Mouse (Mus musculus): ENCODE results near the gene Prl8a8. TPM values are rescaled to one million over a fixed set of nuclear protein-coding genes. Genes with fewer than 3 reads are reported as not detected.

Prl8a8 gene
- polyA plus RNA-seq (2015; fragmentation: Nextera tagmentation; extraction: Ambion mirVana): not detected in 2 replicates

- Histone ChIP-seq H3K4me2 (replicated peaks) (no peak within 1 kb of the TSS), H3K9me3 (no peaks in the 10 kb centered on the region), H3K27me3 (no peaks in the 10 kb centered on the region), H3K9ac (replicated peaks) (no peak within 1 kb of the TSS), H3K27ac (no peak within 1 kb of the TSS), H3K4me3 (replicated peaks) (no peak within 1 kb of the TSS), H3K4me1 (replicated peaks) (no peaks in the 10 kb centered on the region), H3K36me3 (no peaks in the 10 kb centered on the region)
- ATAC-seq: no peak
- WGBS: 93% methylated on average over 4 of the region's 4 CpGs
Observed at GRCm38 (mm10) chr13:27513117-27513516, at the start of gene Prl8a8. TSS of gene Prl8a8 (minus strand) at chr13:27513217.

GRCm38 (mm10) chr13:27553336-27553735 is 40.3 kb upstream of the Prl8a8 start:
- H3K9ac ChIP-seq (replicated peaks): no peak overlapping the region
- no peak overlapping the region for H3K4me2 ChIP-seq (replicated peaks)
- ATAC-seq: no peak
- no peaks in the 10 kb centered on the region for H3K4me1 ChIP-seq (replicated peaks)
- H3K36me3 ChIP-seq: no peaks in the 10 kb centered on the region
- no peak overlapping the region for H3K4me3 ChIP-seq (replicated peaks)
- no peaks in the 10 kb centered on the region for H3K27me3 ChIP-seq
- no peaks in the 10 kb centered on the region for H3K9me3 ChIP-seq
- H3K27ac ChIP-seq: no peak overlapping the region

- no peak overlapping the region for H3K4me2 ChIP-seq (replicated peaks)
- H3K27ac ChIP-seq: no peak overlapping the region
- H3K4me3 ChIP-seq (replicated peaks): no peak overlapping the region
- H3K36me3 ChIP-seq: no peaks in the 10 kb centered on the region
- no peak for ATAC-seq
- H3K9ac ChIP-seq (replicated peaks): no peak overlapping the region
- H3K4me1 ChIP-seq (replicated peaks): no peaks in the 10 kb centered on the region
- H3K9me3 ChIP-seq: no peaks in the 10 kb centered on the region
- H3K27me3 ChIP-seq: no peaks in the 10 kb centered on the region
- WGBS: 89% methylated on average over 4 of the region's 4 CpGs
Observed at GRCm38 (mm10) chr13:27523156-27523555, 10.1 kb upstream of the Prl8a8 start.

DNA sequence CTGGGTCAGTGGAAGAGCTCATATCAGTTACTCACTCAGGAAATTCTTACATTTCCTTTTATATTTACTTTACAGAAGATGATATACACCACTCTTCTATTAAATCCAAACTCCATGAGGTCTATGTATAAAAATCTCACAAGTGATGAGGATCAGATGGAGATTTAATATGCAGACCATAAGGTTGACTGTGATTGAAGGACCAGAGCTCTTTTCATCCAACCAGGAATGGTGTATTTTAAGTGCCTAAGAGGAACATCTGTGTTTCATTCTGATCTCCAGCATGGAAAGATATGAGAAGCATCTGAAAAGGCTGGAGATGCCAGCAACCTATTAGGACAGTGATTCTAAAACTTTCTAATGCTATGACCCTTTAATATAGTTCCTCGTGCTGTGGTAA is 5.4 kb downstream of the Prl8a8 start:
- 89% methylated on average over 1 of the region's 1 CpGs for WGBS
- Histone ChIP-seq H3K4me3 (replicated peaks) (no peak overlapping the region), H3K9me3 (no peaks in the 10 kb centered on the region), H3K27me3 (no peaks in the 10 kb centered on the region), H3K36me3 (no peaks in the 10 kb centered on the region), H3K9ac (replicated peaks) (no peak overlapping the region), H3K4me1 (replicated peaks) (no peaks in the 10 kb centered on the region), H3K4me2 (replicated peaks) (no peak overlapping the region), H3K27ac (no peak overlapping the region)
- ATAC-seq: no peak

Other genes starting within 250 kb of the Prl8a8 start
- not detected in 2 replicates for gene Prl6a1, start 200.6 kb downstream of the Prl8a8 start, polyA plus RNA-seq (2015; fragmentation: Nextera tagmentation; extraction: Ambion mirVana)
- not detected in 2 replicates for gene Prl8a2, start 167.5 kb downstream of the Prl8a8 start, polyA plus RNA-seq (2015; fragmentation: Nextera tagmentation; extraction: Ambion mirVana)
- not detected in 2 replicates for gene Prl2b1, start 122.4 kb downstream of the Prl8a8 start, polyA plus RNA-seq (2015; fragmentation: Nextera tagmentation; extraction: Ambion mirVana)
- not detected in 2 replicates for gene Prl8a6, start 74.5 kb downstream of the Prl8a8 start, polyA plus RNA-seq (2015; fragmentation: Nextera tagmentation; extraction: Ambion mirVana)
- gene Prl8a9, start 51.4 kb upstream of the Prl8a8 start, polyA plus RNA-seq (2015; fragmentation: Nextera tagmentation; extraction: Ambion mirVana): not detected in 2 replicates
- gene Prl8a1, start 69.0 kb upstream of the Prl8a8 start, polyA plus RNA-seq (2015; fragmentation: Nextera tagmentation; extraction: Ambion mirVana): not detected in 2 replicates
- gene Prl7b1, start 97.4 kb upstream of the Prl8a8 start, polyA plus RNA-seq (2015; fragmentation: Nextera tagmentation; extraction: Ambion mirVana): not detected in 2 replicates
- gene Prl7a1, start 129.3 kb upstream of the Prl8a8 start, polyA plus RNA-seq (2015; fragmentation: Nextera tagmentation; extraction: Ambion mirVana): not detected in 2 replicates
- gene Prl7a2, start 154.8 kb upstream of the Prl8a8 start, polyA plus RNA-seq (2015; fragmentation: Nextera tagmentation; extraction: Ambion mirVana): not detected in 2 replicates
- not detected in 2 replicates for gene Prl7d1, start 203.5 kb upstream of the Prl8a8 start, polyA plus RNA-seq (2015; fragmentation: Nextera tagmentation; extraction: Ambion mirVana)